Mouse (Mus musculus) ES-CJ7 (cell line): ENCODE measurements at regions not wholly inside any gene's neighbourhood (a gene's known extent, or its start where the extent isn't known, plus 50 kb on each side); places are given as distances from the start of the nearest gene placed in this dataset.
A peak's percentile ranks its signal among the peaks of the same experiment; 100 is the strongest.

ENCODE experiments used
- DNase-seq: peaks from one replicate; pipeline ENCODE4 v3.0.0; 2011; ENCODE audit warnings: low read depth, low spot score

DNA sequence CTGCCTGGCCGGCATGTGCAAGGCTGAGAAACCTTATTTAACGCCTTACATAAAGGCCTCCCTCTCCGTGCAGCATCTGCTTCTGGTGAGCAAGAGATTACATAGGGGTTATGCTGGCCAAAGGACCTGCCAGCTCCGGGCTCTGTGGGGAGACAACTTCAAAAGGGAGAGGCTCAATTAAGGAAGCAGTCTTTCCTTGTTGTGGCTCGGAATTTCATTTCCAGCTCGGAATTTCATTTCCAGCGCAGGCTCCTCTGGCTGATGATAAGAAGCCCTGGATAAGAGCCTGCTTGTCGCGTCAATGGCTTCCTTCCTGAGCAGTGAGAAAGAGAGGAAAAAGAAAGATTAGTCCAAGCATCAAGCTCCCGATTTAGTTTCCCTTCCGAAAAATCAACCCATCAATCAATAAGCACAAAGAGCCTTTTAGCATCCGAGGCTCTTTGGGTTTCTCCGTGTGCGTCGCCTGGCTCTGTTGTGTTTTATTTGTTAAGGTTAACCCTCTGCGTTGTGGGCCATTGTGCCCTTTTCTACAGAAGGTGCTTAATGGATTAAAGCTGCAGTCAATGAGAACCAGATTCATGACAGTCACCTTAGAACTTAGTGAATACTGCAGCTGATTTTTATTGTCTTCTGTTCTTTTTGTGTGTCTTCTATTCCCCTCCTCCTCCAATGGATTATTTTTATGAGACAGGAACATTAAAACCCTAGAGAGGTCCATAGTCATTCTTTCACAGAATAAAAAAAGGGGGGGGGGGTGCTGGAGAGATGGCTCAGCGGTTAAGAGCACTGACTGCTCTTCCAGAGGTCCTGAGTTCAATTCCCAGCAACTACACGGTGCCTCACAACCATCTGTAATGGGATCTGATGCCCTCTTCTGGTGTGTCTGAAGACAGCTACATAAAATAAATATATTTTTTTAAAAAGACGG is 218.3 kb downstream of the Myo1b start:
- no peak for DNase-seq

DNA sequence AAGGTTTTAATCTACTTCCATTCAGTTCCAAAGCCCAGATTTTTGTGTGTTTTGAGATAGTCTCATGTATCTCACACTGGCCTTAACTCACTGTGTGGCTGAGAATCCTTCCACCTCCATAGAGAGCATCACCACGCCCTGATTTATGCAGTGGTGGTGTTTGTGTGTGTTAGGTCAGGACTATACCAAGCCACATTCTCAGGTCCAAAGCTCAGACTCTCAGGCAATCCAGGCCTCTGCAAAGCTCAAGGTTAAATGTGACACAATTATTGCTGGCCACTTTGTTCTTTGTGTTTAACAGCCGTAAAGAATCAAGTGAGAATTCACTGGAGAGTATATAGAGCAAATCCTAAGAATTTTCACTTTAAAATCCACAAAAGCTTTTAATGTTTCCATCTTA is 218.2 kb upstream of the Nabp1 start:
- DNase-seq: no peak

DNA sequence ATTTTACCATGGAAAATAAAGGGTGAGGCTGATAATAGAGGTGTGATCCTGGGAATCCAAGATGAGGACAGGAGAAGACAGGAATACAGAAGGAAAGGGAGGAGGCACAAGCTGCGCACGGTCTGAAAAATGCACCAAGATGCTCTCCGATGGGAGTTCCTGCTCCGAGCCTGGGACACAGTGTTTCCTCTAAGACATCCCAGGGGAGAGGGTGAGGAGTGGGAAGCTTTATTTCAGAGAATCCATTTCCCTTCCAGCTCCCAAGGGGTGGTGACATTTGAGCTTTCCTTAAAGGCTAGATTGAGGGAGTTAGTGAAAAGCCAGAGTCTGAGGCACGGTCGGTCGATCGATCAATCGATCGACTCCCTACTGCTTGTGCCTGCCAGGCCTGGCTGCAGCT is 212.7 kb upstream of the Nabp1 start:
- DNase-seq: no peak

DNA sequence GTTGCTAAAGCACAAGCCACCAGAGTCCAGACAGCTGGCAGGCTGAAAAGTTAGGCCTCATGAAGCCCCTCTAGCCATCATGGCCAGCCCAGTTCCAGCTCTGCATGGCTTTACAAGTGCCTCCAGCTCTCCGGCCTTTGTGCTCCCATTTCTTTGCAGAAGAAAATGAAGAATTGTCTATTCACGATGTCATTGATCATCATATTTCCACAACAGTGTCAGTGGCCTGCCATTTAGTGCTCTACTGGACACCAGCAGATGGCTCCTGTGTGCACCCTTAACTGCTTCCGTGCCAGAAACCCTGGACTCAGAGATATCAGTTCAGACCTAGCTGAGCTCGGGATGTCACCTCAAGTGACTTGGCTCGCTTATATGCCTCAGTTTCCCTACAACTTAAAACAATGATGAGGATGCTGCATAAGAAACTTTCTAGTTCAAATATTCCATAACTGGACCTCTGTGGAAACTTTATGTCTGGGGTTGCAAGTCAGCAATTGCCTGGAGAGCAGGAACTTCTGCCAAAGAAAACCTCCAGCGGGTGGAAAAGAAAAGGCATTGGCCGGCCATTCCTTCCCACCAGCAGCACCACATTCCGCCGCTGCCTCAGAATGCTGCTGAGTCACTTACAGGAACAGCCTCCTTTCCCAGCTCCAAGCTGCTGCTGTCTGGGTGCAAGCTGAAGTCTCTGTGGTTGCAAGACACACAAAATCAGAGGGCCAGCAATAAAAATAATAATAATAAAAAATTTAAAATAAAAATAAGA is 211.4 kb upstream of the Nabp1 start:
- DNase-seq: no peak

DNA sequence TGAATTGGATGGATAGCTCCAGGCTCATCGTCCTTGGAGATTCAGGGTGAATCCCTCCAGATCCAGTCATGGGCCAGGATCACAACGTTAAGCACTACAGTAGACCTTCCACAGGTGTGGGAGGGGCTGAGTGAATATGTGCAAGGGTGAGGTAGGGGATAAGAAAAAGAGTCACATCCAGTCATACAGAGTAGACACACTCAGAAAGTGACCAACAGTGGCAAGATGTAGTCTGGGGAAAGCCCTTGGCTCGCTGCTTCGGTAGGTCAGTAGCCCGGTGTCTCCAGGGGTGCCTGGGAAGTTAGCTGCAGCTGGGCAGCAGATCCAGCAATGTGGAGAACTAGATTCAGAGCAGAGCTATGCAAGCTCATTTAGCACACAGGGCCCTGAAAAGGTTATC is 210.7 kb upstream of the Nabp1 start:
- no peak for DNase-seq

DNA sequence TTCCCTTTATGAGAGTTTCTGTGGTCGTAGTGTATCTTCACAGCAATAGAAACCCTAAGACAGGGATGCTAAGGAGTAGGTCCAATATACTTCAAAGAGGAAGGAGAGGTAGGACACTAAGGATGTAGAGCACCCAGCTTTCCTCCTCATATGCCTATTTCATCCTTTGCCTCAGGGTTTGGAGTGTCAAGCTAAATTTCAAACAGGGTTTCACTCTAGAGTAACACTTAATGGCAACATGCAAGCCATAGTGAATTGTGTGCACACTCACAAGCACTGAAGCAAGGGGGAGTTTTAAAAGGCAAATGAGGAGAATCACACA is 210.0 kb upstream of the Nabp1 start:
- DNase-seq: no peak

DNA sequence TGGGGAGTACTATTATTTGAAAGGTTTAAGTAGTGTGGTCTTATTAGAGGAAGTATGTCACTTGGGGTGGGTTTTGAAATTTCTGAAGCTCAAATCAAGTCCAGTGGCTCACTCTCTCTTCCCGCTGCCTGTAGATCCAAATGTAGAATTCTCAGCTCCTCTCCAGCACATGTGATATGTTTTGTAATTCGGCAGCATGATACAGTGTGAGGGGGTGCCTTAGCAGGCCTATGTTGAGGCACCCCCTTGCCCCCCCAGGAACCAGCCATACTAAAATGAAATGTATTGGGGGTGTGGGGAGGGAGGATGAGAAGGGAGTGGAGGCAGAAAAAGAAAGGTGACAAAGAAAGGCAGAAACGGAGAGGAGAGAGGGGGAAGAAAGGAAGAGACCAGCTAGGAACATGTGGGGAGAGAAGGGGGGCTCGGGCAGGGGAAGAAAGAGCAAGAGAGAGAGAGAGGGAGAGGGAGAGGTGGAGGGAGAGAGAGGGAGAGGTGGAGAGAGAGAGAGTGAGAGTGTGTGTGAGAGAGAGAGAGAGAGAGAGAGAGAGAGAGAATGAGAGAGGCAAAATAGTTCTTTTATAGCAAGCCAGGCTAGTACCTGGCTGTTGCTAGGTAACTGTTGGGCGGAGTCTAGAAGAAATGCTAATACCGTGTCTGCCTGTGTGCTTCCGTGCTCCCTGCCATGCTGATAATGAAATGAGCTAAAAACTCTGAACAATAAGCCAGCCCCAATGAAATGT is 209.4 kb upstream of the Nabp1 start:
- DNase-seq: peak; percentile 44

DNA sequence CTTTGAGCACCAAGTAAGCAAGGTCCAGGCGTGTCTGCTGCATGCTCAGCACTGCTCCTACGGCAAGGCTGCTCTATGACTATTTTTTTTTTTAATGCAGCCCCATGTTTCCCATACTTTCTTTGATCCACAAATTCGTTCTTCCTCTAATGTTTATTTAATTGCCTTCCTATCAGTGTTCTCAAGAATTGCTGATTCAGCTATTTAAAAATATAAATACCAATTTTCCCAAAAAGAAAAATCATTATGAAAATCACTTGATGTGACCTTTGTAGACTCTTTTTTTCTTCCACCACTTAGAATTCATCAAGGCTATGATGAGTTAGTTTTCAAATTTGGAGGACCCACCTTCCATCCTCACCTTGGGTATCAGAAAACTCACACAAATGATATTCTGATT is 208.5 kb upstream of the Nabp1 start:
- no peak for DNase-seq

DNA sequence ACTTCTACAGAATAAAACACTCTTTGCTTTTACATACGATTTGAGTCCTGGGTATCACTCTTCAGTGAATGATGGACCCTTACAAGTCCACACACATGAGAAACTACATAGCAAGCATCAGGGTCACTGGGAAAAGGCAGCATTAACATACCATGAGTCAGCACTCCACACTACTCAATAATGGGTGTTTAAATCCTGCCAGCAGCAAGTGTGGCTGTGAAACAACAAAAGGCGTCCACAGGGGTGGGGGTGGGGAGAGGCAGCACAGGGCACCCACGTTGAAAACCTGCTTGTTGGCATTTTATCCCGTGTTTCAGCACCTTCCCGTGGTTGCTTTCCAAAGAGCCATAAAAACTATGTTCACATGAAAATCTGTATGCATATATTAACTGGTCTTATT is 204.0 kb upstream of the Nabp1 start:
- DNase-seq: peak; percentile 28

DNA sequence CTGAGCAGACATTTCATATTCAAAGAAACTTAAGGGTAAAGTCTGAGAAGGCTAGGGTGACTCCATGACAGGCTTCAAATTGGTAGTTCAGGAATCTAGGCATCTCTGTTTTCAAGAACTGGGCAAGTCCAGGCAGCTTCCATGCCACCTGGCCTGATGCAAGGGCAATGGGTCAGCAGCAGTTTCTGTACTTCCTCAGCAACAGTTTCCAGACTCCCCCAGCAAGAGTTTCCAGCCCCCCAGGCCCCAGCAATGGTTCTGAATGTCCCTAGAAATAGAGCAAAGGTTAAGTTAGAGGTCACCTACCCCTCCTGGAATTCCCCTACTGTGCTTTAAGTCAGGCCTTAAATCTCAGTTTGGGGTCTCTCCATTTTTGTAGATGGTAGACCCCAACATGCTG is 203.6 kb upstream of the Nabp1 start:
- peak; percentile 53 for DNase-seq

DNA sequence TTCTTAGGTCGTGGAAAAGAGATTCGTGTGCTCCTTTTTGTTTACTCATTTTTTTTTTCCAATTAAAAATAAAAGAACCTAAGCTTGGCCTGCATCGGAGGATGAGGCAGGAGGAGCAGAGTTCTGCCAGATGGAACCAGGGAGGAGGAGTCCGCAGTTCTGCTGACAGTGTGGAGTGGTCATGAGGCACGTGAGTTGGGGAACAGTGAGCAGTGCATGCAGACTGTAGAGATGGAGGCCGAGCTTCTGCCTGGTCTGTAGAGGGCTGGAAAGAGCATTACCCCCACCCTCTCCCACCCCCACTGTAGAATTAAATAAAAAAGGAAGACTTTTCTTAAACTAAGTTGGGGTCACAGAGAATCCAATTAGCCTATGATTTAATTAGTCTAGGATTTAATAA is 202.5 kb upstream of the Nabp1 start:
- no peak for DNase-seq

DNA sequence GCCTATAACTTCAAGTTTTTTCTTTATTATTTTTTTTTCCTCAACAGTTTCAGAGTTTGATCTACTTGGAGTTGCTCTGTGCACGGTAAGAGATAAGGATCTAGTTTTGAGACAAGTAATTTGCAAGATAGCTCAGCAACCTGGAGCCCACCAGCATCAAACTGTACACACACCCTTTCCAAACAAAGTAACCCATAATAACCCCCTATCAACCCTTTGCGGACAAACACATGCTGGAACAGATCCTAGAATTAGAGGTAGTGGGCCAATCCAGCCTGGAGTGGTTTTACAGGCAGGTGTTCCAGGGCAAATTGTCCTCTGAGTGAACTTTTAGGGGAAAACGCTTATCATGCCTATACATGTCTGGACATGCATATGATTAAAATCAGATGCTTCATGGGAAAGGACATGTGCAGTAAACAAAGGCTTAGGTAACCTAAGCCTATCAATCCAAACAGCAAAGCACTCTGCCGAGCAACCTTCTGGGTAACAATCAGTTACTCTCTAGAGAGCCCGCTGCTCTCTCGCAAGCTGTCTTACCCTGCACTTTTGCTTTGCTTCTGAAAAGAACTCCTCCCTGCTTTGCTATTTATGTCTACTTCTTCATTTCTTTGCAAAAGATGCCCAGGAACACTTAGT is 200.2 kb upstream of the Nabp1 start:
- DNase-seq: no peak

DNA sequence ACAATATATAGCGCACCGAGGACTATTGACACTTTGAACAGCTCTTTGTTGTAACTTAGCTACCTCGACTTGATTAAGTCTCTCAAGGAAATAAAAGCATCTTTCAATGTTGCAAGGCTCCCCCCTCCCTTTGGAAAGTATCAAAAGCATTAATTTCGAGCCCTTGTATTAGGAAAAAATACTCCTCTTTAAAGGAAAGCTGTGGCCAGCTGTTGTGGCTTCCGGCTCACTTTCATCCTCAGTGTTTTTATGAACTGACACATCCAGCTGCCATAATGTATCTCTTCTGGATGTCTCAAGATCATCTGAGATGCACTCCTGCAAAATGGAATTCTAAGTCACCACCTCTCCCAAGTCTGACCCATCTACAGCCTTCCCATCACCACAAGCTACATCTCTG is 199.6 kb upstream of the Nabp1 start:
- no peak for DNase-seq

DNA sequence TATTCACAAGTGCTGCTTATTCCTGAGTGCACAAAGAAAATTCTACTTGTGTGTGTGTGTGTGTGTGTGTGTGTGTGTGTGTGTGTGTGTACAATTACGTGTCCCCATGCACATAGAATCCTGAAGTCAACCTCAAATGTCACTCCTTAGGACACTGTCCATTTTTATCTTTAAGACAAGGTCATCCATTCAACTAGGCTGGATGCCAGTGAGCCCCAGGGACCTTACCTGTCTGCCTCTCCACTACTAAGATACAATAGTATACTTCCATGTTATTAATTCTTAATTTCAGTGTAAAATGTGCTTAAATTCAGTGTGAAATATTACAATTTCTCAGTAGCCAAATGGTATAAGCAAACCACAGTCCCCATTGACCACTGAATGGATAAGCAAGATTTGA is 193.5 kb upstream of the Nabp1 start:
- no peak for DNase-seq

DNA sequence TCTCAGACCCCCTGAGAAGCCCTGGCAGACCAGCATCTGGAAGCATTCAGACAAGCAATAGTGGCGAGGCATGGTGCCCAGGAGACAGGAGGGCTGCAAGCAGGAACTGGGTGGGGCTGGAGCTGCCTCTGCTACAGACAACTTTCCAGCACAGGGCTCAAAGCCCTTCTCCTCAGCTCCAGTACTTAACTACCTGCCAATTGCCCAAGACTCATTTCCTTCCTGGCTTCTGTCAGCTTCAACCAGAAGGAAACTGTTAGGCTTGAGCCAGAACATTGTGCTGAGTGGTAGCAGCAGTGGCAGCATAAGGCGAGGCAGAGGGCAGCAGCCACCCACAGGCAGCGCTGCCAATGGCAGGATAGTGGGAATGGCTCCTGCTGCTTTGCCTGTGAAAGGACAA is 193.1 kb upstream of the Nabp1 start:
- no peak for DNase-seq

DNA sequence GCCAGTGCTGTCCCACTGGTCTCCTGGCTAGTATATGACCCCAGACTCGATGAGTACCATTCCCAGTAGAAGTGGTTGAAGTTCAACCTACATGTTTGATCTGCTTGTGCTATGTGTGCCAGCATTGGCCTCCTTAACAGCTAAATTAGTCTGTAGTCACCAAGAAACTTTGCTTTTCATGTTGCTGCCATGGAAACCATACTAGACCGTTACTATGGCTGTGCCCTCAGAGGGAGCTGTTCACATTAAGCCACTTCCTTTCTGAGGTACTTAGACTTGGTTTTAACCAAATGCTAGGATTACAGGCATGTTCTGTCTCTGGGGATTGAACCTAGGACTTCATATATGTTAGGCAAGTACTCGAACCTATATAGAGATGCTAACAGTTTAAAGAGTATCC is 191.8 kb upstream of the Nabp1 start:
- no peak for DNase-seq

DNA sequence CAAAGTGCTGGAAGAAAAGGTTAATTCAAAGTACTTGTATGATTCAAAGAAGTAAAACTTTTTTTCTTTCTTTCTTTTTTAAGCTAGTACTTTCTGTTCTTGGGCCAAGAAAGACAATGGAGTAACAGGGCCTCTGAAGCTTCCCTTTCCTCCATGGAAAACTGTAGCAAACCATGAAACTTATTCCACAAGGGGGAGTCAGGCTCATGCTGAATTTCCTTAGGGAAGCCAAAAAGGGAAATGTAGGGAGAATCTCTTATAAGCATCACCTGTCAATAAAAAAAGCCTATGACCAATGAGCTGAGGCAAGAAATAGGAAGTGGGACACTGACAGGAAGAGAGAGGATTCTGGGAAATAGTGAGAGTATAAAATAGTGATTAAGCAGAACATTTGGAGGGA is 190.7 kb upstream of the Nabp1 start:
- DNase-seq: peak; percentile 43

DNA sequence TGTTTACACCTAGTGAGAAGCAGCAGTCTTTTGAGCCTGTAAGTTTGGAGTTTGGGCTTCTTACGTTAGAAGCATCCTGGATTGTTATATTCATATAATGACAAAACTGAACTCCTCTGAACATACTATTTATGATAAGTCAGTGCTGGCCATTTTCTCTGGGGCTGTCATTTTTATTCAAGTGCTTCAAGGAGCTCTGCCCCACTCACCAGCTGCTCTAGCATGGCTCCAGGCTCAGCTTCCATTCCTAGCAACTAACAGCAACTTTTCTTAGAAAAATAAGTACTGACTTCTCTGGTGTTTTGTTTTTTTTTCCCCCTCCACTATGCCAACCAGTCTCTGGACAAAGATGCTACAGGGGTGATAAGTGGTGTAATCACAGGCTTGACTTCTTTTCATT is 182.3 kb upstream of the Nabp1 start:
- DNase-seq: no peak

DNA sequence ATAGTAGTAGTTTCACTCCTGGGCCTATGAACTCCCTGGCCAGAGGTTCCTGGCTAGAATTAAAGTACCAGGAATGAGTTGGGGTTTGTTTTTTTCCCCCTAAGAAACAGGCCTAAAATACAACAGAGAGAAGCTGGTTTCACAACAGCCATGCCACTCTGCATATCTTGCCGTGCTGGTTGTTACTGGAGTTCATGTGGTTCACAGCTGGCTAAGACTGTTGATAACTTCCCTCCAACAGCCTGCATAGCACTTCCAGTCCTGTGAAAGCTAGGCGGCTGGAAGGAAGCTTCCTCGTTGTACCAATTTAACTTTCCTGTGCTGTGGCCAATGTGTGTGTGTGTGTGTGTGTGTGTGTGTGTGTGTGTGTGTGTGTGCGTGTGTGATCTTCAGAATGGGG is 179.0 kb upstream of the Nabp1 start:
- no peak for DNase-seq

DNA sequence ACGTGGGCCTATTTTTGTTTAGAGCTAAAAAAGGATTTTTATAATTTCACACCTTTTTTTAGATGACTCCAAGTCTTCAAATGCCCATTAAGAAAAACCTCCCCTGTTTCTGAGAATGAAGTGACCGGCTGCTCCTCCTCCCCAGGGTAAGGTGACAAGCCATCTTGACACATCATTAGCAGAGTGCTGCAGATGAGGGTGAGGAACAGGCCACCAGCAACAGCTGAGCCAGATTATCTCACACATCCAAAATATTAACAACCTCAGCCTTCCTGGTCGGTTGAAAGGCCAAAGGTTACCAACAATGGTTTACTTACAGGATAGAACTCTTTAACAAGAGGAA is 172.4 kb upstream of the Nabp1 start:
- no peak for DNase-seq

DNA sequence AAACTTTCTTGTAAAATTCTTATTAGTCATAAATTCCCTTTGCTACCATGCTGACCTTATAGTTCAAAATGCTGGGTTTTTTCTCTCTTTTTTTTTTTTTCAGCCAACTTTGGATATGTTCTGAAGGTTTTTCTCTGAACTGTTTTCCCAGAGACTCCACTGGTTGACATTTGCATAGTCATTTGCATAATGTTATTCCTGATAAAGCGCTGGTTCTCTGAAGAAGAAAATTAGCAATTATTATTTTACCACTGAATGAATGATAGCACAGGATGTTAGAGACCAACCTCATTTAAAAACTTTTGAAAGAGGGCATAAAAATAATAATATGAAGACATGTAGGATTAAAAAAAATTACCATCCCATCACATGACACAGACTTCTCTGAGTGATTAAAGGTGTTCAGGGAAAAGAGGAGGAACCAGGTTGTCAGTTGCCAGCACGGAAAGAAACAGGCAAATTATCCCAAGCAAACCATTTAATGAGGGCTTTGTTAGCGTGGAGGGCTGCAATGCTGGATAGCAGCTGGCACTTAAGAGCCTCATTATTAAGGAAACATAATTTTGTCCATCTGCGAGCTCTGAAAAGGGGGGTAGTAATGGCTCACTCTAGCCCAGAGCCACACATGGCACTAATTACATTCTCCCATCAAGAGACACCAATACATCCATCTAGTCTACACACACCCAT is 171.9 kb upstream of the Nabp1 start:
- no peak for DNase-seq

DNA sequence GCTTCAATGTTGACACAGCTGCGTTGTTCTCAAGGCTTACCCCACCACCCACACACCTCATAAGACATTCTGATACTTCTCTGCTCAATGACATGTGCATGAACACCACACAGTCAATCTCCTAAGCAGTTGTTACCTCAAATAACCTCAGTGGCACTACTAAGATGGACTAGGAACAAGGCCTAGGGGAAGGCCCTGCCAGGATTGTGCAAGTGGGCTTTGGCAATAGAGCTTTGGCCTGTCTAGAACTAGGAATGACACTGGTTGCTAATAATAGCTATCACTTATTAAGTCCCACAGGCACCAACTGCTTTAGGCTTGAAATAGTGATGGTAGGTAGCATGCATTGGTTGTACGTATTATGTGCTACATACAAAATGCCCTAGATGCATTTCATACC is 169.7 kb upstream of the Nabp1 start:
- no peak for DNase-seq
